Mouse (Mus musculus): ENCODE data around the gene Rps12. TPM values are rescaled to one million over a fixed set of nuclear protein-coding genes. Genes with fewer than 3 reads are reported as not detected.
A peak's percentile ranks its signal among the peaks of the same experiment; 100 is the strongest.
"Not testable (repeated sequence)": the region's sequence is repeated elsewhere in the genome, so short reads cannot be mapped to it uniquely, and the experiment has no call there.

The Rps12 gene
- total and polyA plus RNA-seq, 2 experiments from 2014 or later, result 86.0 to 3,021 TPM

DNA sequence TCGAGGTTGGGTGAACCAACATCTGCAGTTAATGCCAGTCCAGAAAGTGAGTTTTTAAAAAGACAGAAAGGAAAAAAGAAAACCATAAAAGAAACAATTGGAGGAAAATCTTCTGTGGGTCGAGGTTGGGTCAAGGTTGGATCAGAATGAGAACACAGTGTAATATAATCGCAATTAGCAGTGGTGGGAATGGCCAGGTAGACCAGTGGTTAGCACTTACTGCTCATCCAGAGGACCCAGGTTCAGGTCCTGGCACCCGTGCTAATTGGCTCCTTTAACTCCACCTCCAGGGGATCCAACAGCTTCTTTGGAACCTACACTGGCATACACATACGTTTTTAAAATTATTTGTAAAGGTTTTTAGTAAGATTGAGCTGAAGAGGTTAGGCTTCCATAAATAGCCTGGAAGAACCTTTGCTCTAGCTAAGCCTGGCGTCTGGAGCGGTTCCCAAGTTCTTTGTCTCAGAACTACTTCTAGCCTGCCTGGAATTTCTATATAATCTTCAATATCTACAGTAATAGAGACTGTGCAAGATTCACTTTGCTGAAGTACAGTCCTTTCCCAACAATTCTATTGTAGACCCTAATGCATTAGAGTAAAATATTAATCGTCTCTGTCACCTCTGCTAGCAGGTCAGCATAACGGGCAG, 8.9 kb upstream of the Rps12 start:
- no peaks in the 10 kb centered on the region for H3K4me1 ChIP-seq (ENCODE audit: control insufficient read depth, insufficient read depth)
- TF ChIP-seq EP300 (IDR thresholded peaks at IDR 0.05; ENCODE audit: low read depth), result no peak
- TF ChIP-seq CTCF (IDR thresholded peaks at IDR 0.05; ENCODE audit: low read depth), result no peak
- H3K27ac ChIP-seq (ENCODE audit: low read depth), result peak overlapping the region; percentile 57
- H3K27me3 ChIP-seq (ENCODE audit: control insufficient read depth, insufficient read depth, low read length), result no peaks in the 10 kb centered on the region
- WGBS, result 49% methylated on average over 9 of the region's 9 CpGs
- H3K36me3 ChIP-seq (replicated peaks; ENCODE audit: control insufficient read depth, insufficient read depth, low read length), result 0 out of 2 replicates have a peak, but pooled peaks cover 4% of the 10 kb centered on the region
- H3K4me3 ChIP-seq (ENCODE audit: low read depth, low read length), result peak overlapping the region; percentile 81
- no peak for ATAC-seq (ENCODE audit: insufficient read depth, low read depth)
- H3K9ac ChIP-seq (replicated peaks; ENCODE audit: low read depth, low read length), result peak overlapping the region; percentile 87
- no peaks in the 10 kb centered on the region for H3K9me3 ChIP-seq (replicated peaks; ENCODE audit: control insufficient read depth, low read length)
- H3K4me2 ChIP-seq (ENCODE audit: low read depth, low read length), result peak overlapping the region; percentile 82
- no peak for DNase-seq (ENCODE audit: low spot score)

DNA sequence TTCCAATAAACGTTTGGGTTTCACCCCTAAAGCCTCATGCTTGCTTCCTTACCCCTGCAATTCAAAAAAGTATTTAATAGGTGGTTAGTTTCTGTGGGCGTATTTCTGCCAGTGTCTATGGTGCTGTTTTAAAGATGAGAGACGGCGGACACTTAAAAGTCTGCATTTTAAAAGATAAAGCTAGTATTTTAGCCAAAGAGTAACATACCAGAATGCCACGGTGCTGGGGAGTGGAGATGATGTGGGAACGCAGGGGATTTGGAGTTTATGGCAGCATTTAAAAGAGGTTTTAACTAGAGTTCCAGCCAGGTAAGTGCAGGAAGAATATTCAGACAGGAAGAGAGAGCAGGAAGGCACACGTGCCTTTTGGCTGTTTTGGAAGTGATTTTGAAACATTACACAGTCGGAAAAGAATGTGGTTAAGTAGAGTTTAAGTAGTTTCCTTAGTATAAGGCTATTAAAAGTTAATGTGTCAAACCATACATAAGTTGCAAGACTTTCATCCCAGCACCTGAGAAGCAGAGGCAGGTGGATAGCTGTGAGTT, 1.1 kb upstream of the Rps12 start:
- H3K27me3 ChIP-seq (ENCODE audit: control insufficient read depth, insufficient read depth, low read length), result no peaks in the 10 kb centered on the region
- H3K9ac ChIP-seq (replicated peaks; ENCODE audit: low read depth, low read length), result peak overlapping the region; percentile 85
- no peak for ATAC-seq (ENCODE audit: insufficient read depth, low read depth)
- no peak for DNase-seq (ENCODE audit: low spot score)
- TF ChIP-seq EP300 (IDR thresholded peaks at IDR 0.05; ENCODE audit: low read depth) (no peak), CTCF (IDR thresholded peaks at IDR 0.05; ENCODE audit: low read depth) (no peak)
- H3K4me2 ChIP-seq (ENCODE audit: low read depth, low read length), result peak overlapping the region; percentile 91
- no peaks in the 10 kb centered on the region for H3K9me3 ChIP-seq (replicated peaks; ENCODE audit: control insufficient read depth, low read length)
- peak overlapping the region; percentile 93 for H3K4me3 ChIP-seq (ENCODE audit: low read depth, low read length)
- 2% methylated on average over 8 of the region's 8 CpGs for WGBS
- peaks cover 8% of the 10 kb centered on the region for H3K4me1 ChIP-seq (ENCODE audit: control insufficient read depth, insufficient read depth)
- peaks cover 29% of the 10 kb centered on the region for H3K36me3 ChIP-seq (replicated peaks; ENCODE audit: control insufficient read depth, insufficient read depth, low read length)
- H3K27ac ChIP-seq (ENCODE audit: low read depth), result peak overlapping the region; percentile 76

DNA sequence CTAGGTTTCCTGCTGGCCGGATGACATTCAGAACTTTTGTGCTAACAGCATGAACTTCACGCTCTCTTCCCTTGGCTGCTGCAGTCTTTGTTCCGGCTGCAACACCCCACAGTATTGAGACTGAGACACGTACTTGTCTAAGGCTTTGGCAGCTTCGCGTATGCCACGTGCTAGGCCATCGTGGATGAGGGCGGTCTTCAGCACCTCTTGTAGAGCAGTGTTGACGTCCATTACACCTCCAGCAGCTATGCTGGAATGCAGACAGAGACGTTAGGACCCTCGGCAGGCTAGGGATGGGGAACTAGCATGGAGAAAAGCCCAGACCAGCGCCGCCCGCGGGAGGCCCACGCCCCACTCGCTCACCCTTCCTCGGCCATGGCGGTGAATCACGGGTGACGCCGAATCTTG, 440 bp downstream of the Rps12 start:
- H3K4me2 ChIP-seq (ENCODE audit: low read depth, low read length), result peak overlapping the region; percentile 85

DNA sequence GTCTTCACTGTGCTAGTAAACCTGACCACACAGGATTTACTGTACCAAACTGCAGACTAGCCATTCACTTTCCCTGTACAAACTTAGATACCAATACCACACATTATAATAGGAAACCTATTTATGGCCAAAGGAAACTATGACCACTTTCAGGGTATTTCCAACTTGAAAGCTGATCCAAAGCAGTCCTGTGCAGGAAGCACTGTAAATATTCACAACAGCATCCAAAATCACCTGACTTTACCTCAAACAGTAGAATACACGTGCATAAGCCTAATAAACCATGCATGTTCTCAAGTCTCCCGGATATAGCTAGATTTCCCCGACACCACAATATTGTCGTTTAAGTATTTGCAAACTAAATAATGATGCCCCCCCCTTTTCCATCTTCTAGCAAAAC, 1.0 kb downstream of the Rps12 start:
- Histone ChIP-seq H3K27ac (ENCODE audit: low read depth) (0 out of 2 replicates have a peak overlapping the region, but pooled peaks have one; percentile 12), H3K9ac (replicated peaks; ENCODE audit: low read depth, low read length) (peak overlapping the region; percentile 88), H3K9me3 (replicated peaks; ENCODE audit: control insufficient read depth, low read length) (no peaks in the 10 kb centered on the region), H3K36me3 (replicated peaks; ENCODE audit: control insufficient read depth, insufficient read depth, low read length) (peaks cover 33% of the 10 kb centered on the region), H3K4me1 (ENCODE audit: control insufficient read depth, insufficient read depth) (peaks cover 8% of the 10 kb centered on the region), H3K27me3 (ENCODE audit: control insufficient read depth, insufficient read depth, low read length) (no peaks in the 10 kb centered on the region), H3K4me3 (ENCODE audit: low read depth, low read length) (peak overlapping the region; percentile 93), H3K4me2 (ENCODE audit: low read depth, low read length) (peak overlapping the region; percentile 85)
- DNase-seq (ENCODE audit: low spot score), result no peak
- 3% methylated on average over 4 of the region's 4 CpGs for WGBS
- ATAC-seq (ENCODE audit: insufficient read depth, low read depth), result no peak
- TF ChIP-seq EP300 (IDR thresholded peaks at IDR 0.05; ENCODE audit: low read depth), result no peak
- no peak for TF ChIP-seq CTCF (IDR thresholded peaks at IDR 0.05; ENCODE audit: low read depth)

More for the DNA sequence above, 440 bp downstream of the Rps12 start:
- peak overlapping the region; percentile 88 for H3K9ac ChIP-seq (replicated peaks; ENCODE audit: low read depth, low read length)
- ATAC-seq (ENCODE audit: insufficient read depth, low read depth), result peak; percentile 27
- not testable (repeated sequence) for H3K27me3 ChIP-seq (ENCODE audit: control insufficient read depth, insufficient read depth, low read length); H3K9me3 ChIP-seq (replicated peaks; ENCODE audit: control insufficient read depth, low read length); H3K4me1 ChIP-seq (ENCODE audit: control insufficient read depth, insufficient read depth); DNase-seq (ENCODE audit: low spot score)
- under 1% methylated on average over 23 of the region's 23 CpGs for WGBS
- H3K27ac ChIP-seq (ENCODE audit: low read depth), result peak overlapping the region; percentile 84
- peaks cover 33% of the 10 kb centered on the region for H3K36me3 ChIP-seq (replicated peaks; ENCODE audit: control insufficient read depth, insufficient read depth, low read length)
- H3K4me3 ChIP-seq (ENCODE audit: low read depth, low read length), result peak overlapping the region; percentile 93

DNA sequence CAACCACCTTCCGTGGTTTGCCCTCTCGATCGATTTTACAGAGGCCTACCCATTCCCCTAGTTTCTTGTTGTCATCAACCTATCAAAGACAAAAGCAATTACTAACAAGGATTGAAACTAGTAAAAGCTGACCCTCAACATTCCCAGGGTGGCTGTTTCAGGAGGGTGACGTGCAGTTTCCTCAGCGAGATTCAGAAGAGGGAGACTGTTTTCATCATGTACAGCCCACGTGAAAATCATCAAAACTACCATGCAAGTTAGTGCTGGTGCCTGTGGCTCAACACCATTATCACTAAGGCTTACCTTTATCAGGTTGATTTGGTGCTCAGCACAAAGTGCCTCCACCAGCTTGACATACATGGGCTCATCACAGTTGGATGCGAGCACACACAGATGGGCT, 1.5 kb downstream of the Rps12 start:
- H3K9me3 ChIP-seq (replicated peaks; ENCODE audit: control insufficient read depth, low read length); H3K27me3 ChIP-seq (ENCODE audit: control insufficient read depth, insufficient read depth, low read length); H3K27ac ChIP-seq (ENCODE audit: low read depth); DNase-seq (ENCODE audit: low spot score); ATAC-seq (ENCODE audit: insufficient read depth, low read depth); H3K4me1 ChIP-seq (ENCODE audit: control insufficient read depth, insufficient read depth): not testable (repeated sequence)
- H3K9ac ChIP-seq (replicated peaks; ENCODE audit: low read depth, low read length), result peak overlapping the region; percentile 88
- 43% methylated on average over 7 of the region's 7 CpGs for WGBS
- peak overlapping the region; percentile 93; the same call in 1 of the 2 replicates for H3K4me3 ChIP-seq (ENCODE audit: low read depth, low read length)
- H3K36me3 ChIP-seq (replicated peaks; ENCODE audit: control insufficient read depth, insufficient read depth, low read length), result peaks cover 33% of the 10 kb centered on the region
- H3K4me2 ChIP-seq (ENCODE audit: low read depth, low read length), result peak overlapping the region; percentile 85

DNA sequence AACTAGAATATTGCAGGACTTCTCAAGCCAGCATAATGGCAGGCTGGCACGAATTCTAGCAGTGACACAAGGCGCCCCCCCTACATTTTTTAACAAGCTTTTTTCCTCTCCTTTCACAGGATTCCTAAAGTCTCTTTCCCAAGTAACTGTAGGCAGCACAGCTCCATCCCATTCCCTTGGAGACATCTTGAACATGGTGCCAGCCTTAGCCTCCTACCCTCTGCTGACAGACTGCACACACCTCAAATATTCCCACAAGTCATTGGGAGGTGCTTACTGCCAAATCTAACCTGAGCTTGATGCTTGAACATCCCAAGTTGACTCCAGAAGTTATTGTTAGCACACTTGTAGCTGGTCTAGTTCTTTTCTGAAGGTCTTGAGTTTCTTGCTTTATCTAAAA, 3.0 kb downstream of the Rps12 start:
- WGBS, result 49% methylated on average over 2 of the region's 2 CpGs
- Histone ChIP-seq H3K9ac (replicated peaks; ENCODE audit: low read depth, low read length) (no peak overlapping the region), H3K4me3 (ENCODE audit: low read depth, low read length) (no peak overlapping the region), H3K36me3 (replicated peaks; ENCODE audit: control insufficient read depth, insufficient read depth, low read length) (peaks cover 33% of the 10 kb centered on the region), H3K4me1 (ENCODE audit: control insufficient read depth, insufficient read depth) (peaks cover 8% of the 10 kb centered on the region), H3K4me2 (ENCODE audit: low read depth, low read length) (no peak overlapping the region), H3K27ac (ENCODE audit: low read depth) (no peak overlapping the region), H3K9me3 (replicated peaks; ENCODE audit: control insufficient read depth, low read length) (no peaks in the 10 kb centered on the region), H3K27me3 (ENCODE audit: control insufficient read depth, insufficient read depth, low read length) (no peaks in the 10 kb centered on the region)
- DNase-seq (ENCODE audit: low spot score), result no peak
- ATAC-seq (ENCODE audit: insufficient read depth, low read depth), result no peak
- TF ChIP-seq CTCF (IDR thresholded peaks at IDR 0.05; ENCODE audit: low read depth), result no peak
